Mouse (Mus musculus): Measurements from ENCODE around the gene H2afx. TPM values are rescaled to one million over a fixed set of nuclear protein-coding genes. Genes with fewer than 3 reads are reported as not detected.
A peak's percentile ranks its signal among the peaks of the same experiment; 100 is the strongest.

Gene H2afx
- total and polyA plus RNA-seq, 2 experiments from 2014 or later: 112 to 145 TPM

- no peaks in the 10 kb centered on the region for H3K27me3 ChIP-seq (ENCODE audit: insufficient read depth, low read length)
- ATAC-seq (ENCODE audit: low FRiP score) (peak; percentile 91), DNase-seq (ENCODE audit: low spot score) (peak; percentile 93)
- H3K4me1 ChIP-seq (ENCODE audit: insufficient read depth, low read length): 0 out of 2 replicates have a peak, but pooled peaks cover 8% of the 10 kb centered on the region
- no peak for TF ChIP-seq CTCF (IDR thresholded peaks at IDR 0.05)
- peak overlapping the region; percentile 82 for H3K4me3 ChIP-seq (ENCODE audit: low read depth, low read length)
- H3K4me2 ChIP-seq (ENCODE audit: low read depth, low read length, poor library complexity, severe bottlenecking): peak overlapping the region; percentile 90
- H3K9ac ChIP-seq (replicated peaks; ENCODE audit: low read length, poor library complexity, severe bottlenecking): peak overlapping the region; percentile 78
- H3K36me3 ChIP-seq (ENCODE audit: insufficient read depth, low read length): peaks cover 5% of the 10 kb centered on the region; the same call in 1 of the 2 replicates
- H3K27ac ChIP-seq (ENCODE audit: low read depth, low read length): peak overlapping the region; percentile 82
- under 1% methylated on average over 36 of the region's 38 CpGs for WGBS
- H3K9me3 ChIP-seq (ENCODE audit: low read length): no peaks in the 10 kb centered on the region
Measured at GRCm38 (mm10) chr9:44326371-44327063, 8.0 kb upstream of the H2afx start.

GRCm38 (mm10) chr9:44327064-44327711 lies 7.3 kb upstream of the H2afx start:
- peak; percentile 41 for ATAC-seq (ENCODE audit: low FRiP score)
- TF ChIP-seq CTCF (IDR thresholded peaks at IDR 0.05): no peak
- H3K36me3 ChIP-seq (ENCODE audit: insufficient read depth, low read length): peaks cover 10% of the 10 kb centered on the region; the same call in 1 of the 2 replicates
- H3K27ac ChIP-seq (ENCODE audit: low read depth, low read length): peak overlapping the region; percentile 82
- no peak for DNase-seq (ENCODE audit: low spot score)
- 0 out of 2 replicates have a peak, but pooled peaks cover 8% of the 10 kb centered on the region for H3K4me1 ChIP-seq (ENCODE audit: insufficient read depth, low read length)
- no peaks in the 10 kb centered on the region for H3K27me3 ChIP-seq (ENCODE audit: insufficient read depth, low read length)
- peak overlapping the region; percentile 82 for H3K4me3 ChIP-seq (ENCODE audit: low read depth, low read length)
- H3K9me3 ChIP-seq (ENCODE audit: low read length): no peaks in the 10 kb centered on the region
- 1% methylated on average over 22 of the region's 22 CpGs for WGBS
- H3K4me2 ChIP-seq (ENCODE audit: low read depth, low read length, poor library complexity, severe bottlenecking): peak overlapping the region; percentile 90
- peak overlapping the region; percentile 78 for H3K9ac ChIP-seq (replicated peaks; ENCODE audit: low read length, poor library complexity, severe bottlenecking)

- H3K9ac ChIP-seq (replicated peaks; ENCODE audit: low read length, poor library complexity, severe bottlenecking): no peak overlapping the region; the same call in 1 of the 2 replicates
- H3K4me1 ChIP-seq (ENCODE audit: insufficient read depth, low read length): 0 out of 2 replicates have a peak, but pooled peaks cover 8% of the 10 kb centered on the region
- peak overlapping the region; percentile 90 for H3K4me2 ChIP-seq (ENCODE audit: low read depth, low read length, poor library complexity, severe bottlenecking)
- 91% methylated on average over 5 of the region's 5 CpGs for whole genome bisulfite sequencing
- DNase-seq (ENCODE audit: low spot score) (no peak), ATAC-seq (ENCODE audit: low FRiP score) (no peak)
- H3K27ac ChIP-seq (ENCODE audit: low read depth, low read length): no peak overlapping the region
- no peaks in the 10 kb centered on the region for H3K27me3 ChIP-seq (ENCODE audit: insufficient read depth, low read length)
- peaks cover 15% of the 10 kb centered on the region for H3K36me3 ChIP-seq (ENCODE audit: insufficient read depth, low read length)
- H3K9me3 ChIP-seq (ENCODE audit: low read length): no peaks in the 10 kb centered on the region
- no peak for TF ChIP-seq CTCF (IDR thresholded peaks at IDR 0.05)
- no peak overlapping the region for H3K4me3 ChIP-seq (ENCODE audit: low read depth, low read length)
Measured at GRCm38 (mm10) chr9:44327926-44328325, 6.6 kb upstream of the H2afx start.

GRCm38 (mm10) chr9:44330736-44331135 lies 3.8 kb upstream of the H2afx start:
- Histone ChIP-seq H3K4me1 (ENCODE audit: insufficient read depth, low read length) (0 out of 2 replicates have a peak, but pooled peaks cover 8% of the 10 kb centered on the region), H3K27me3 (ENCODE audit: insufficient read depth, low read length) (no peaks in the 10 kb centered on the region), H3K9me3 (ENCODE audit: low read length) (no peaks in the 10 kb centered on the region), H3K4me2 (ENCODE audit: low read depth, low read length, poor library complexity, severe bottlenecking) (no peak overlapping the region), H3K36me3 (ENCODE audit: insufficient read depth, low read length) (peaks cover 23% of the 10 kb centered on the region), H3K27ac (ENCODE audit: low read depth, low read length) (no peak overlapping the region), H3K9ac (replicated peaks; ENCODE audit: low read length, poor library complexity, severe bottlenecking) (no peak overlapping the region), H3K4me3 (ENCODE audit: low read depth, low read length) (no peak overlapping the region)
- 97% methylated on average over 6 of the region's 6 CpGs for WGBS
- ATAC-seq (ENCODE audit: low FRiP score) (no peak), DNase-seq (ENCODE audit: low spot score) (no peak)
- TF ChIP-seq CTCF (IDR thresholded peaks at IDR 0.05): no peak

- H3K4me2 ChIP-seq (ENCODE audit: low read depth, low read length, poor library complexity, severe bottlenecking): no peak overlapping the region
- no peak overlapping the region for H3K27ac ChIP-seq (ENCODE audit: low read depth, low read length)
- DNase-seq (ENCODE audit: low spot score): no peak
- no peaks in the 10 kb centered on the region for H3K9me3 ChIP-seq (ENCODE audit: low read length)
- H3K4me1 ChIP-seq (ENCODE audit: insufficient read depth, low read length): peaks cover 5% of the 10 kb centered on the region; the same call in 1 of the 2 replicates
- ATAC-seq (ENCODE audit: low FRiP score): no peak
- no peak for TF ChIP-seq CTCF (IDR thresholded peaks at IDR 0.05)
- no peaks in the 10 kb centered on the region for H3K27me3 ChIP-seq (ENCODE audit: insufficient read depth, low read length)
- no peak overlapping the region for H3K9ac ChIP-seq (replicated peaks; ENCODE audit: low read length, poor library complexity, severe bottlenecking)
- WGBS: 95% methylated on average over 13 of the region's 13 CpGs
- H3K36me3 ChIP-seq (ENCODE audit: insufficient read depth, low read length): peaks cover 25% of the 10 kb centered on the region
- no peak overlapping the region for H3K4me3 ChIP-seq (ENCODE audit: low read depth, low read length)
Measured at GRCm38 (mm10) chr9:44332918-44333638, 1.4 kb upstream of the H2afx start.
